Comparison of ENCODE assay signal across 14 mouse cellular contexts in the genomic region with DNA sequence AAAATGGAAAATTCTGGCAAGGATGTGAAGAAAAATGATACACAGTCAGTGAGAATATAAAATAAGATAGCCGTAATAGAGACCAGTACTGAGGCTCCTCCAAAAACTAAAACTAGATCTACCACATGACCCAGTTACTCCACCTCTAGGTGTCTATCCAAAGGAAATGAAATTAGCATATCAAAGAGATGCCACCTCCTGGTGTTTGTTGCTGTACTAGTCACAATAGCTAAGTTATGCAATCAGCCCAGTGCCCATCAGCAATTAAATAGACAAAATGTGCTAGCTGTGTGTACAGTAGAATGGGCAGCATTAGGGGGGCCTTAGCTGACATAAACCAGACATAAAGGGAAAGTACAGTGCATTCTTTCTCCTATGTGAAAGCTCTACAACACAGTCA.
"Had no signal": no experiment of that assay in that cellular context is flagged by ENCODE, and none has a peak within 500 bp of the region (broad histone marks: within the 10 kb centered on the region; RNA-seq: fewer than 3 reads in every experiment).

No protein-coding gene starts in this region.

- DNase-seq: kidney, adult 8-10 months; kidney, postnatal 10 days; kidney, postnatal 36 days; layer of hippocampus, postnatal 36 days; left cerebral cortex, postnatal 4 days; liver, postnatal 0 days; lung, embryonic 14.5 days; right cerebral cortex, adult 18-20 months; right cerebral cortex, postnatal 14 days; spleen, adult 18-20 months; thymus, postnatal 14 days had no signal

- ATAC-seq: liver, postnatal 0 days; lung, postnatal 0 days; midbrain, embryonic 13.5 days; midbrain, embryonic 16.5 days had no signal
